Mouse (Mus musculus): Measurements from ENCODE around the gene 4930572O03Rik. TPM values are rescaled to one million over a fixed set of nuclear protein-coding genes. Genes with fewer than 3 reads are reported as not detected.
"Not testable (repeated sequence)": the region's sequence is repeated elsewhere in the genome, so short reads cannot be mapped to it uniquely, and the experiment has no call there.

Gene 4930572O03Rik
- polyA plus RNA-seq (2014; fragmentation: Nextera tagmentation; extraction: Ambion mirVana): not detected in 2 replicates

- WGBS (ENCODE audit: insufficient replicate concordance): 53% methylated on average over 1 of the region's 1 CpGs
- not testable (repeated sequence) for H3K36me3 ChIP-seq (ENCODE audit: control insufficient read depth, insufficient read depth, low read length); ATAC-seq (replicated peaks; ENCODE audit: insufficient number of reproducible peaks, low FRiP score, low TSS enrichment); H3K27me3 ChIP-seq (ENCODE audit: control insufficient read depth, insufficient read depth, low read length); H3K9ac ChIP-seq (ENCODE audit: low read depth, low read length); H3K27ac ChIP-seq (ENCODE audit: low read depth, low read length); H3K9me3 ChIP-seq (replicated peaks; ENCODE audit: control insufficient read depth, low read length); H3K4me3 ChIP-seq (ENCODE audit: low read depth, low read length); H3K4me2 ChIP-seq; H3K4me1 ChIP-seq (ENCODE audit: control insufficient read depth, insufficient read depth, low read length)
Measured at GRCm38 (mm10) chr5:15656959-15657358, at the start of gene 4930572O03Rik. TSS of gene 4930572O03Rik (minus strand) at chr5:15657059.

DNA sequence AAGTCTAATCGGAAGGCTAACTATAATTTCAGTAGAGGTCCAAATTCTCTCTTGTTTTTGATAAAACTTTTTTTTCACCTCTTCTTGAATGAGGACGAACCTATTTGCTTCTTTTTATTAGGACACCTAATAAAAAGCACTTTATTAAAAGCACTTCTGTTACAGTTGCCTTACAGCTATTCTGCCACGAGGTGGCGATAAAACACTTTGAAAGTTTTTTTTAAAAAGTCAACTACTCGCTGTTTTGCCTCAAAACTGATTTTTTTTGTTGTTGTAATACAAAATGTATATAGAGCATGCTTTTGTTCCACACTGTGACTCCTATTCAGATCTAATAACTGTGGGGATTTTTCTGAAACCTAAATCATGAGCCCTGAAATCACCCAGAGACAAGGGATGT lies 46.0 kb upstream of the 4930572O03Rik start:
- not testable (repeated sequence) for H3K27ac ChIP-seq (ENCODE audit: low read depth, low read length); H3K27me3 ChIP-seq (ENCODE audit: control insufficient read depth, insufficient read depth, low read length); H3K9ac ChIP-seq (ENCODE audit: low read depth, low read length); H3K4me3 ChIP-seq (ENCODE audit: low read depth, low read length); ATAC-seq (replicated peaks; ENCODE audit: insufficient number of reproducible peaks, low FRiP score, low TSS enrichment); H3K4me1 ChIP-seq (ENCODE audit: control insufficient read depth, insufficient read depth, low read length); H3K9me3 ChIP-seq (replicated peaks; ENCODE audit: control insufficient read depth, low read length); H3K4me2 ChIP-seq; H3K36me3 ChIP-seq (ENCODE audit: control insufficient read depth, insufficient read depth, low read length)
- 18% methylated on average over 5 of the region's 5 CpGs for WGBS (ENCODE audit: insufficient replicate concordance)

DNA sequence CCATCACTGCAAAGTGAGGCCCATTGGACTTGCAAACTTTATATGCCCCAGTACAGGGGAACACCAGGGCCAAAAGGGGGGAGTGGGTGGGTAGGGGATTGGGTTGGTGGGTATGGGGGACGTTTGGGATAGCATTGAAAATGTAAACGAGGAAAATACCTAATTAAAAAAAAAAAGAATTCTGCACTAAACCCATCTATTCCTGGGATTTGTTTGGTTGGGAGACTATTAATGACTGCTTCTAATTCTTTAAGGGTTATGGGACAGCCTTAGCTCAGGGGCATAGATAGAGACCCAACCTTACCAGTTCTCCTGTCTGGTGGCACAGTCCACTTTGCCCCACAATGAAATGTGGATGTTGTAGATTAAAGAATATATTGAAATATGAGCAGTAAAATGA lies 40.9 kb upstream of the 4930572O03Rik start:
- not testable (repeated sequence) for H3K27ac ChIP-seq (ENCODE audit: low read depth, low read length); H3K4me1 ChIP-seq (ENCODE audit: control insufficient read depth, insufficient read depth, low read length); H3K4me2 ChIP-seq; H3K9me3 ChIP-seq (replicated peaks; ENCODE audit: control insufficient read depth, low read length); H3K4me3 ChIP-seq (ENCODE audit: low read depth, low read length); ATAC-seq (replicated peaks; ENCODE audit: insufficient number of reproducible peaks, low FRiP score, low TSS enrichment); H3K36me3 ChIP-seq (ENCODE audit: control insufficient read depth, insufficient read depth, low read length); H3K9ac ChIP-seq (ENCODE audit: low read depth, low read length); H3K27me3 ChIP-seq (ENCODE audit: control insufficient read depth, insufficient read depth, low read length)
- 31% methylated on average over 2 of the region's 2 CpGs for WGBS (ENCODE audit: insufficient replicate concordance)

DNA sequence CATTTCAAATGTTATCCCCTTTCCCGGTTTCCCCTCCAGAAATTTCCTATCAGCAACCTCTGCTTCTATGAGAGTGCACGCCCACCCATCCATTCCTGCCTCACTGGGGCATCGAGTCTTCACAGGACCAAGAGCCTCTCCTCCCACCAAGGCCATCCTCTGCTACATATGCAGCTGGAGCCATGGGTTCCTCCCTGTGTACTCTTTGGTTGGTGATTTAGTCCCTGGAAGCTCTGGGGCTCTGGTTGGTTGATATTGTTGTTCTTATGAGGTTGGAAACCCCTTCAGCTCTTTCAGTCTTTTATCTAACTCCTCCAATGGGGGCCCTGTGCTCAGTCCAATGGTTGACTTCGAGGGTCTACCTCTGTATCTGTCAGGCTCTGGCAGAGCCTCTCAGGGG lies 35.0 kb upstream of the 4930572O03Rik start:
- H3K4me1 ChIP-seq (ENCODE audit: control insufficient read depth, insufficient read depth, low read length); H3K9ac ChIP-seq (ENCODE audit: low read depth, low read length); H3K36me3 ChIP-seq (ENCODE audit: control insufficient read depth, insufficient read depth, low read length); H3K4me2 ChIP-seq; ATAC-seq (replicated peaks; ENCODE audit: insufficient number of reproducible peaks, low FRiP score, low TSS enrichment); H3K27ac ChIP-seq (ENCODE audit: low read depth, low read length); H3K27me3 ChIP-seq (ENCODE audit: control insufficient read depth, insufficient read depth, low read length); H3K9me3 ChIP-seq (replicated peaks; ENCODE audit: control insufficient read depth, low read length); H3K4me3 ChIP-seq (ENCODE audit: low read depth, low read length): not testable (repeated sequence)
- WGBS (ENCODE audit: insufficient replicate concordance): 78% methylated on average over 4 of the region's 4 CpGs

- H3K4me3 ChIP-seq (ENCODE audit: low read depth, low read length); H3K27me3 ChIP-seq (ENCODE audit: control insufficient read depth, insufficient read depth, low read length); H3K4me2 ChIP-seq; H3K36me3 ChIP-seq (ENCODE audit: control insufficient read depth, insufficient read depth, low read length); H3K9me3 ChIP-seq (replicated peaks; ENCODE audit: control insufficient read depth, low read length); H3K4me1 ChIP-seq (ENCODE audit: control insufficient read depth, insufficient read depth, low read length); H3K27ac ChIP-seq (ENCODE audit: low read depth, low read length); ATAC-seq (replicated peaks; ENCODE audit: insufficient number of reproducible peaks, low FRiP score, low TSS enrichment); H3K9ac ChIP-seq (ENCODE audit: low read depth, low read length): not testable (repeated sequence)
- 58% methylated on average over 4 of the region's 4 CpGs for WGBS (ENCODE audit: insufficient replicate concordance)
Measured at GRCm38 (mm10) chr5:15690822-15691221, 34.0 kb upstream of the 4930572O03Rik start.

DNA sequence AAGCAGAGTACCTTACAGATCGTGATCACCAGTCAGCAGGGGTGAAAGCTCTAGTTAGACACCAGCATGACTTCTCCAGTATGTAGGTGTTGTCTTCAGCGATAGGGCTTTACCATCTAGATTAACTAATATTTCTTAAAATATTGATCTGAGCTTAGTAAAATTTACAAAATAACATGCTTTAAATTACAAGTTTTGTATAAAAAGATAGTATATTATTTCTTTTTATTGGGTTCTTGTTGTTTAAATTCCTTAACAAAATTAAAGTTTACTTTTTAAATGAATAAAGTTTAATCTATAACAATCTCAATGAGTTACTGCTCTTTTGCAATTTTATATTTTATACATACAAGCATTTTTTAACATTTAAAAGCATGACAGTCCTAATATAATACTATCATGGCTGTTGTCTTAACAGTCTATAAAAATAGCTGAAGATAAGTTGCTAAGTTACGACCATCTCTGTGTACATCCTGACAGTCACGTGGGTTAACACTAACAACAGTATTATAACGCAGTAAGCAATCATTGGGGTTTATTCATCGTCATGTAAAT lies 32.9 kb upstream of the 4930572O03Rik start:
- not testable (repeated sequence) for H3K4me3 ChIP-seq (ENCODE audit: low read depth, low read length); H3K9ac ChIP-seq (ENCODE audit: low read depth, low read length); H3K4me1 ChIP-seq (ENCODE audit: control insufficient read depth, insufficient read depth, low read length); H3K27ac ChIP-seq (ENCODE audit: low read depth, low read length); H3K9me3 ChIP-seq (replicated peaks; ENCODE audit: control insufficient read depth, low read length); H3K4me2 ChIP-seq; H3K36me3 ChIP-seq (ENCODE audit: control insufficient read depth, insufficient read depth, low read length); H3K27me3 ChIP-seq (ENCODE audit: control insufficient read depth, insufficient read depth, low read length)
- peak; percentile 86 for ATAC-seq (replicated peaks; ENCODE audit: insufficient number of reproducible peaks, low FRiP score, low TSS enrichment)
- WGBS (ENCODE audit: insufficient replicate concordance): 66% methylated on average over 6 of the region's 6 CpGs

DNA sequence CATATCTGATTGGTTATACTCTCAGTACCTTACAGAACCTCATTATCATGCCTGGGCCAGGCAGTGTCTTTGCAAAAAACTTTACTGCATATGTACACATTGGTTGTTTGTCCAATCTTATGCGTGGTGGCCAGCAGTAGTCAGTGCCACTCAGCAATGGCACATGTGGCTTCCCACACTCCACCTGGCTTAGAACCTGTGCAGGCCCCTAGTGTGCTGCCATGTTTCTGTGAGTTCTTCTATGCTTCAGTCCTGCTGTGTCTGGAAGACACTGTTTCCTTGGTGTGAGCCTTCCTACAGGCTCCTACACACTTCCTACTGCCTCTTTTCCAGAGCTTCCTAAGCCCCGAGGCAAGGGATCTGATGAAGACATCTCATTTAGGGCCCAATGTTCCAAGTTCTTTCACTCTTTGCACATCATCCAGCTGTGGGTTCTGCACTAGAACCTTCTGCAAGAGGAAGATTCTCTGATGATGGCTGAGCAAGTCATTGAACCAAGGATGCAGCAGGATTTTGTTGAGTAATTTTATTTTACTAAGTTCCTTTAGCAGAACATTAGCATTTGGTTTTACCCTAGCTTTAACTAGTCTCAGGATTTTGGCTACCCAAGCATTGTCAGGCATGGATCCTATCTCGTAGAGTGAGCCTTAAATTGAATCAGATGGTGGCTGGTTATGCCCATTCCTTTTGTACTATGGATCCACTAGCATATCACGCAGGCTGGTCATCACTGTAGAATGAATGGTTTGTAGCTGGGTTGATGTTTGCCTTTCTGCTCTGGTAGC lies 32.2 kb upstream of the 4930572O03Rik start:
- not testable (repeated sequence) for H3K36me3 ChIP-seq (ENCODE audit: control insufficient read depth, insufficient read depth, low read length); H3K4me1 ChIP-seq (ENCODE audit: control insufficient read depth, insufficient read depth, low read length); H3K4me2 ChIP-seq; H3K27me3 ChIP-seq (ENCODE audit: control insufficient read depth, insufficient read depth, low read length); H3K27ac ChIP-seq (ENCODE audit: low read depth, low read length); H3K4me3 ChIP-seq (ENCODE audit: low read depth, low read length); H3K9ac ChIP-seq (ENCODE audit: low read depth, low read length); H3K9me3 ChIP-seq (replicated peaks; ENCODE audit: control insufficient read depth, low read length)
- ATAC-seq (replicated peaks; ENCODE audit: insufficient number of reproducible peaks, low FRiP score, low TSS enrichment): peak; percentile 77
- WGBS (ENCODE audit: insufficient replicate concordance): 58% methylated on average over 4 of the region's 4 CpGs

- not testable (repeated sequence) for H3K4me1 ChIP-seq (ENCODE audit: control insufficient read depth, insufficient read depth, low read length); H3K36me3 ChIP-seq (ENCODE audit: control insufficient read depth, insufficient read depth, low read length); H3K27ac ChIP-seq (ENCODE audit: low read depth, low read length); H3K27me3 ChIP-seq (ENCODE audit: control insufficient read depth, insufficient read depth, low read length); H3K4me3 ChIP-seq (ENCODE audit: low read depth, low read length); H3K9me3 ChIP-seq (replicated peaks; ENCODE audit: control insufficient read depth, low read length); H3K9ac ChIP-seq (ENCODE audit: low read depth, low read length); H3K4me2 ChIP-seq
- peak; percentile 79 for ATAC-seq (replicated peaks; ENCODE audit: insufficient number of reproducible peaks, low FRiP score, low TSS enrichment)
- 71% methylated on average over 7 of the region's 10 CpGs for WGBS (ENCODE audit: insufficient replicate concordance)
Measured at GRCm38 (mm10) chr5:15681301-15682035, 24.6 kb upstream of the 4930572O03Rik start.

Measured in heart, embryonic 11.5 days (tissue).